Comparison of ENCODE assay signal across 8 mouse cellular contexts in genomic region chr10:117844782-117845596, GRCm38 (mm10). TPM values are rescaled to one million over a fixed set of nuclear protein-coding genes. Genes with fewer than 3 reads are reported as not detected.
DNase-seq lines count a peak whose midpoint lies in the region; ATAC-seq lines count a peak whose summit lies in the region.

No protein-coding gene starts in this region.

- no peaks in the 10 kb centered on the region for H3K36me3 ChIP-seq in intestine, embryonic 14.5 days (ENCODE audit: control insufficient read depth, insufficient read depth, low read length)
- H3K36me3 ChIP-seq in midbrain, embryonic 10.5 days, result no peaks in the 10 kb centered on the region

- H3K4me1 ChIP-seq in intestine, embryonic 14.5 days (replicated peaks; ENCODE audit: control insufficient read depth, insufficient read depth, low read length), result peaks cover 22% of the 10 kb centered on the region; the same call in 1 of the 2 replicates
- H3K4me1 ChIP-seq in midbrain, embryonic 10.5 days, result peaks cover 29% of the 10 kb centered on the region

- peak overlapping the region; percentile 70 for H3K4me2 ChIP-seq in intestine, embryonic 14.5 days (ENCODE audit: low read length)

- WGBS in intestine, embryonic 14.5 days, result under 1% methylated on average over 45 of the region's 52 CpGs
- WGBS in midbrain, embryonic 10.5 days, result 3% methylated on average over 52 of the region's 52 CpGs

- intact Hi-C loops in left cerebral cortex, postnatal 4 days (cut with DNase I), result loop anchor here (10.0 kb wide), 1 partner anchor 260 kb away; no protein-coding TSS in a partner anchor

- H3K27ac ChIP-seq in intestine, embryonic 14.5 days (ENCODE audit: low read depth), result peak overlapping the region; percentile 97
- H3K27ac ChIP-seq in midbrain, embryonic 10.5 days (replicated peaks), result peak overlapping the region; percentile 97

- H3K9me3 ChIP-seq in intestine, embryonic 14.5 days (ENCODE audit: control insufficient read depth, low read length), result no peaks in the 10 kb centered on the region
- H3K9me3 ChIP-seq in midbrain, embryonic 10.5 days (replicated peaks), result no peaks in the 10 kb centered on the region

- peak; percentile 76 to 89 for DNase-seq in adrenal gland, adult (ENCODE audit: inconsistent age in 2 of 2, low spot score in 1 of 2)
- peak; percentile 80 for DNase-seq in embryo, embryonic 11 days
- peak; percentile 76 for DNase-seq in gastrocnemius, postnatal 25 days
- peak; percentile 86 for DNase-seq in intestine, embryonic 14.5 days (ENCODE audit: low spot score)
- DNase-seq in left cerebral cortex, postnatal 4 days, result peak; percentile 60
- DNase-seq in midbrain, embryonic 10.5 days (ENCODE audit: low spot score), result peak; percentile 68
- DNase-seq in right cerebral cortex, postnatal 36 days (ENCODE audit: low spot score in 2 of 2), result peak; percentile 18 to 32
- DNase-seq in urinary bladder, postnatal 36 days (ENCODE audit: low spot score in 2 of 2), result peak; percentile 52 to 68

- peak overlapping the region; percentile 83 for H3K4me3 ChIP-seq in intestine, embryonic 14.5 days (ENCODE audit: low read depth, low read length)
- H3K4me3 ChIP-seq in midbrain, embryonic 10.5 days, result peak overlapping the region; percentile 74

- ATAC-seq in intestine, embryonic 14.5 days (replicated peaks; ENCODE audit: low FRiP score, low TSS enrichment, low read depth), result peak; percentile 41

- peak overlapping the region; percentile 97 for H3K9ac ChIP-seq in intestine, embryonic 14.5 days (ENCODE audit: low read length)

- H3K27me3 ChIP-seq in intestine, embryonic 14.5 days (replicated peaks; ENCODE audit: control insufficient read depth, insufficient read depth, low read length), result no peaks in the 10 kb centered on the region
- no peaks in the 10 kb centered on the region; the same call in 1 of the 2 replicates for H3K27me3 ChIP-seq in midbrain, embryonic 10.5 days (ENCODE audit: low read depth, poor library complexity, severe bottlenecking)

RNA-seq across cellular contexts. Expression of gene Rap1b, which starts 0.8 kb away (rescaled TPM):
- 10 to 100 TPM; 22.8 to 24.2 TPM for total RNA-seq in gastrocnemius, postnatal 25 days (2021)
- polyA plus RNA-seq in intestine, embryonic 14.5 days (2014; fragmentation: Nextera tagmentation; extraction: Ambion mirVana), result 183 and 184 TPM in 2 replicates
- total RNA-seq in left cerebral cortex, postnatal 4 days (2021), result 100 to 1,000 TPM in 1 of 2 experiments, 10 to 100 TPM in 1; 98.6 to 110 TPM
- polyA plus RNA-seq in midbrain, embryonic 10.5 days (2016; fragmentation: Nextera tagmentation; extraction: Ambion mirVana), result 144 and 146 TPM in 2 replicates

RNA-seq across cellular contexts. Expression of gene Nup107, which starts 52.5 kb away (rescaled TPM):
- total RNA-seq in gastrocnemius, postnatal 25 days (2021), result 1 to 10 TPM; 6.0 TPM
- polyA plus RNA-seq in intestine, embryonic 14.5 days (2014; fragmentation: Nextera tagmentation; extraction: Ambion mirVana), result 60.8 and 65.4 TPM in 2 replicates
- 10 to 100 TPM; 23.9 to 24.4 TPM for total RNA-seq in left cerebral cortex, postnatal 4 days (2021)
- 95.5 and 104 TPM in 2 replicates for polyA plus RNA-seq in midbrain, embryonic 10.5 days (2016; fragmentation: Nextera tagmentation; extraction: Ambion mirVana)

Comparison
In these comparisons a context has a peak if more than half of its experiments do, and no peak if none do; other contexts are left out.
1. Peak in every context shown above with its lines: DNase-seq, ATAC-seq, H3K4me3 ChIP-seq and H3K27ac ChIP-seq.
2. DNase-seq: peak in every context shown above with its lines; median percentile 86 in intestine, embryonic 14.5 days; 82 in adrenal gland, adult; 80 in embryo, embryonic 11 days; 76 in gastrocnemius, postnatal 25 days; 68 in midbrain, embryonic 10.5 days; 60 in left cerebral cortex, postnatal 4 days; 60 in urinary bladder, postnatal 36 days; 25 in right cerebral cortex, postnatal 36 days.